Comparison of ENCODE assay signal across 11 mouse cellular contexts in the genomic region with DNA sequence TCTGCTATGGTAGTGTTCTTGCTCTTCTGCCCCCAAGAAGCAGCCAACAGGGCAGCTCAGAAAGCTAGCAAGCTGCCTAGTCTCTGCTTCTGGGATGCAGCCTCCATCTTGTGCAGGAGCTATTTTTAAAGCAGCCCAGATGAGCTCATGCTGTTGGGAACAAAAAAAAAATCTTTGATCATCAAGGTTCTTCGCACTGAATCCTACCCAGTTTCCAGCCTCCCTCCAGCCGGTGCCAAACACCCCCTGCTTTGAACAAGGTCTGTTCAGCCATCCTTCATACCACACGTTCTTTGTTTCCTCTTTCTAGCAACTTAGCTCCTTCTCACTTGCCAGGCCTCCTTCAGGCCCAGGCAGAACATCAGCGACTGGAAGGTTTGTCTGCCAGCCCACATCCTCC.
DNase-seq lines count a peak whose midpoint lies in the region.
"Had no signal": no experiment of that assay in that cellular context is flagged by ENCODE, and none has a peak within 500 bp of the region (broad histone marks: within the 10 kb centered on the region; RNA-seq: fewer than 3 reads in every experiment).

No protein-coding gene starts in this region.

- DNase-seq in layer of hippocampus, adult 18-20 months (ENCODE audit: low spot score in 2 of 2): peak; percentile 77 to 81
- DNase-seq in layer of hippocampus, postnatal 25 days (ENCODE audit: extremely low spot score in 1 of 2, low spot score in 1 of 2): no peak
- DNase-seq in frontal cortex, adult 2 months (ENCODE audit: extremely low spot score in 1 of 2, low spot score in 1 of 2): peak; percentile 68 to 82
- DNase-seq in left cerebral cortex, adult 18-20 months (ENCODE audit: low spot score in 2 of 2): peak; percentile 67 to 78
- peak; percentile 40 for DNase-seq in right cerebral cortex, postnatal 14 days
- DNase-seq in cerebellum, postnatal 36 days: no peak
- no peak for DNase-seq in testis, postnatal 14 days (ENCODE audit: low spot score)
- no peak for DNase-seq in lung, postnatal 36 days
- DNase-seq: kidney, postnatal 10 days; liver, embryonic 13.5 days; retina, postnatal 1 day had no signal

Comparison
In these comparisons a context has a peak if more than half of its experiments do, and no peak if none do; other contexts are left out.
1. DNase-seq: peak in layer of hippocampus, adult 18-20 months (2 of 2), frontal cortex, adult 2 months (2 of 2), left cerebral cortex, adult 18-20 months (2 of 2) and right cerebral cortex, postnatal 14 days (single experiment); none in layer of hippocampus, postnatal 25 days (0 of 2), cerebellum, postnatal 36 days (0 of 2), testis, postnatal 14 days (single experiment) and lung, postnatal 36 days (single experiment).